Mouse (Mus musculus): ENCODE results near the gene Msantd3.

The Msantd3 gene

DNA sequence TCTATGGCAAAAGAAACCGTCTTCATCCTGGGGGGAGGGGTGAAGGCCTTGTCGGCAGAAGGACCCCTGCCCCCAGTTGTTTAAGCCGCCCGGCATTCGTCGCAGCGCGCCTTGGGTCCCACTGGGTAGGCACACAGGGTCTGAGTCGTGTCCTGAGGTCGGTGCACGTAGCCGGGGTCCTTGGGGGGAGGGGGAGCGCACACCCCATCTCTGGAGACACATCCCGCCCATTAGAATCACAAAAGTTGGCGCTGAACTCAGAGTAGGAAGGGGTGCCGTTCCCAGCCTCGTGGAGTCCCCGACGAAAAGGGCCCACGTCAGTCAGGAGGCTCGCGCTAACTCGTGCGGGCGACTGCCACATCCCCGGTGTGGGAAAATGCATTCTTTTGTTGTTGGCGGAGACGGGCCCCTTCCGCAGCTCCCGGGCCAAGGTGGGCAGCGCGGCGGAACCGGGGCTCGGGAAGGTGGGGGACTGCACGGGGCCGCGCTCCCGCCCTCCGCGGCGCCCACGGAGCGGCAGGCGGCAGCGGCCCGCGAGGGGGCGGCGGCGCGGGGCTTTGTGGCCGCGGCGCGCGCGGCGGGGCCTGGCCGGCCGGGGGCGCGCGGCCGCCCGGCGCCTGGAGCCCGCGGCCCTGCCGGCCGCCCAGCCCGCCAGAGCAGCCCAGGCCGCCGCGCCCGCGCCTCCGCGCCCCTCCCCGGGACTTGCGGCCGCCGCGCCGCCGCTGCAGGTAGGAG, at the start of gene Msantd3:
Msantd3 (plus strand) TSS at position 95 of the 735 bp plus-strand sequence.
- TF ChIP-seq GATA4 (IDR thresholded peaks at IDR 0.05; ENCODE audit: insufficient replicate concordance, low read length) = no peak

DNA sequence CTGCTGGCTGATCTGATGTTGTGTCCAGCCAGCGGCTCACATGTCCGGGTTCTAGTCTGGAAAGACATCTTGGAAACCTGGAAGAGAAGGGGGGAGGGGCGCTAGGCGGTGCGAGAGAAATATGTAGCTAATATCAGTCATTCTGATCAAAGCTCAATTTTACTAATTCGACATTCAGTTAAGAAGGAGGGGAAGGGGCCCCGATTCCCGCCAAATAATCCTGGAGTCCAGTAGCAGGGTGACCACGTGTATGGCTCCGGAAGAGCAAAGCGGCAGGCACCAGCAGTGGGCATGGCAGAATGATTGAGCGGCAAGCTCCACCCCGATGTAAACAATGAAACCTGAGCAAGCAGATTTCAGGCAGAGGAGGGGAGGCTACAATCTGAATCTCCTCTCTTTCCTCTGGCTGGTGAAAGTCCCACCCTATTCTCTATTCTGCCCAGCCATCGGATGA, 48.4 kb upstream of the Msantd3 start:
- no peak for TF ChIP-seq GATA4 (IDR thresholded peaks at IDR 0.05; ENCODE audit: insufficient replicate concordance, low read length)

DNA sequence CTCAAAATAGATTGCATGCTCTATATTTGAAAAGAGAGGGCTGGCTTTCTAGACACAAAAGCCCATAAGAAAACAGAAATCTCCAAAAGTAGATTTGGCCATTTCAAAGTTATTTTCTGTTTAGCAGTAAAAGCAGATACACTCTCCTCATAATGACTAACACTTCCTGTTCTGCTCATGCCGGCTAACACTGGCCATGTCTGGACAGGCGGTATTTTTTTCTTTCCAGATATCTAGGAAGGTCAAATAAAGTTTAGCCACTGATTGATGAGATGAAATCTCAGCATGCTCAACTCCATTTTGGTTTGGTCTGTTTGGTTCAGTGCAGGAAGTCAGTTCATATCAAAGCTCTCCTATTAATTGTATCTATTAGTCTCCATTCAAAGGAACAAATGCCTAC, 47.2 kb upstream of the Msantd3 start:
- no peak for TF ChIP-seq GATA4 (IDR thresholded peaks at IDR 0.05; ENCODE audit: insufficient replicate concordance, low read length)

DNA sequence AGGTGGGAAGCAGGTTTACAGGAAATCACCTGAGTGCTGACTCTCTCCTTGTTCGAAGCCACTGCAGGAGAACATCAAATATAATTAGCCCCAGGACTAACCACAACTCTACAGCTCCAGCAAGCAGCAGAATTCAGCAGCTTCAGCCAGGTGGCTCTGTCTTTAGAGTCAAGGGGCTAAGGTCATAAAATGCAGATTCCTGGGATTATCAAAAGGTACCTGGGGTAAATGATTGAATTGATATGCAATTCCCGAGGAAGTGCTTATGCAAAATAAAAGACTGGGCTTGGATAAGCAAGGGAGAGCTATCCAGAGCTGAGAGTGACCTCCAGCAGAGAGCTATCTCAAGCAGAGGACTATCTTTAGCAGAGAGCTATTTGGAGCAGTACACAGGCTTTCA, 28.9 kb upstream of the Msantd3 start:
- no peak for TF ChIP-seq GATA4 (IDR thresholded peaks at IDR 0.05; ENCODE audit: insufficient replicate concordance, low read length)

DNA sequence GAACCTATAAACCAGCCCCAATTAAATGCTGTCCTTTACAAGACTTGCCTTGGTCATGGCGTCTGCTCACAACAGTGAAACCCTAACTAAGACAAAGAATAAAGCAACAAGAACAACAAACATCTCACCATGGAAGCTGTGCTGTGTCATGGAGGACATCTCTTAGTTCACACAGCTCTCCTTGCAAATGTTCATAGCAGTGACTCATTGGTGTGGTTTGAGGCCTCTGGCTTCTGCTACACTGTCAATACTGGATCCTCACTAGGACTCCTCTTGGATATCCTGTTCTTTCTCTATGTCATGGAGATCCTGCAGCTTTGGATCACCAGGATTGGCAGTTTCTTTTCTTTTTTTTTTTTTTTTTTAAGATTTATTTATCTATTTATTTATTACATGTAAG, 10.2 kb upstream of the Msantd3 start:
- no peak for TF ChIP-seq GATA4 (IDR thresholded peaks at IDR 0.05; ENCODE audit: insufficient replicate concordance, low read length)

DNA sequence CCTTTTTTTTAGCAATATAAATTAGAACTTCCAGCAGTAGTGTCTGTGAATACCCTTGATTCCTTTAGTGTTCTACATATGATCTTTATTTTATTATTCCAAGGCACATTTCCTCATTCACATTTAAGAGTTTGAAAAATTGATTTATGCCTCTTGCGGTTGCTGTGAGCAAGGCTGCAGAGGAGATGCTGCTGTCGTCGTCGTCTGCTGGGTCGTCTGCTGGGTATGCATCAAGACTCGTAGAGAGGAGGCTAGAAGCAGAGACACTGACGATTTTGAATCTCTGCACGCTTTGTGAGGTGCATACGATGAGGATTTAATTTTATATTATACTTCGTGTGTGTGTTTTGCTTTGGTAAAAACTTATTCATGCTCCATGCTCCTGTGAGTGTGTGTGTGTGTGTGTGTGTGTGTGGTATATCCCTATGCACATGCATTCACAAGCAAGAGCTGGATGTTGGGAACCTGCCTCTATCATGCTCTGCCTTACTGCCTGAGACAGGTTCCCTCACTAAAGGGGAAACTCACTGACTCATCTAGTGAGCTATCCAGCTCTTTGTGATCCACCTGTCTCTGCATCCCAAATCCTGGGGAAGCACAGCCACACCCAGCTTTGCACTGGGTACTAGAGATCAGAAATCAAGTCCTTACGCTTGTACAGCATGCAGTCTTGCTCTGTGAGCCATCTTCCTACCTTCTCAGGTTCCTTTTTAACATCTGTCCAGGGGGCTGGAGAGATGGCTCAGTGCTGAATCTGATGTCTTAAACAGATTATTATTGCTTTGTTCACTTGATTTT, 7.7 kb upstream of the Msantd3 start:
- TF ChIP-seq GATA4 (IDR thresholded peaks at IDR 0.05; ENCODE audit: insufficient replicate concordance, low read length) = no peak

DNA sequence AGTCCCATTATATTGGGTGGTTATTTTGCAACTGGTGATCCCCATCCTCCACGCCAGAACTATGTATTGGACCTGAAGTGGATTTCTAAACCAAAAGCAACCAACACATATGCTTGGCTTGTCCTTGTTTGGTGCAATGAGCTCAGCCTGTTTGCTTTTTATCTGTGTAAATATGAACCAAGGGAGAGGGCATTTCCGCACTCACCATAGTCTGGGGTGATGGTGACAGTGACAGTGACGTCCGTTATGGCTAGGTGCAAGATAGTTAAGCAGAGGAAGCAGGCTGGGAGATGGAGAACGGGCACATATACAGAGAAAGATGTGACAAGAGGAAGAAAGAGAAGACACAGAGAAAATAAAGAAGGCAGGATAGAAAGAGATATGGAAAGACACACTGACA, 3.5 kb upstream of the Msantd3 start:
- TF ChIP-seq GATA4 (IDR thresholded peaks at IDR 0.05; ENCODE audit: insufficient replicate concordance, low read length) = no peak

DNA sequence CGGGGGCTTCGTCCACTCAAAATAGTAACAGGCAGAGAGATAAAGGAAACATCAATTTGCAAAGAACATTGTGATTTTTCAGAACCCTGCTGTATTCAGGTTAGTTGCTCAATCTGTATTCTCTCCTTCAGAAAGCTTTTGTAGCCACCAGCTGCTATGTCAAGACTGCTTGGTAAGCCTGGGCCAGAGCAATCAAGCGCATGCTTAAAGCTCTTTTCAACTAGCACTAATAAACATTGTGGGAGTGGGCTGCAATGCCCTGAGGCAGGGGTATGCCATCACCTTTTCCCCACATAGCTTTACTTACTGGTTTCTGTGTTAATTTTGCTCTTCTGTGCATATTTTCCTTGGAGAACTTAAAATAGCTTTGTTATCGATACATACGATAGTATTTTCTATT, 2.7 kb upstream of the Msantd3 start:
- TF ChIP-seq GATA4 (IDR thresholded peaks at IDR 0.05; ENCODE audit: insufficient replicate concordance, low read length) = no peak

DNA sequence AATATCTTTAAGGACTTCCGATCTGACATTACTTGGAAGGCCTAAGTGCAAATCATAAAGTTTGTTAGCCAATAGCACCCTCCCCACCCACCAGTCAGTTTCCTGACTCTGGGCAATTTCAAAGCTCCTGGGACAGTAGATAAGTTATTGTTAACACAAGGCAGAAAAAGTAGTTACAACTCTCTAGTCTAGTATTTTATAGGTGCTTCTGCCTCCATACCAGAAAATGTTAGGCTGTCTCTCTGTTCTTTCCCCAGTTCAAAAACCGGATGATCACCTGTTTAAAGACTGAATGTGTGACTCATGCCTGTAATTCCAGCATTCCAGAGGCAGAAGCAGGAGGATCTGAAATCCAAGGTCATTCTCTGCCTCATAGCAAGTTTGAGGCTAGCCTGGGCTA, 1.2 kb upstream of the Msantd3 start:
- TF ChIP-seq GATA4 (IDR thresholded peaks at IDR 0.05; ENCODE audit: insufficient replicate concordance, low read length) = no peak

DNA sequence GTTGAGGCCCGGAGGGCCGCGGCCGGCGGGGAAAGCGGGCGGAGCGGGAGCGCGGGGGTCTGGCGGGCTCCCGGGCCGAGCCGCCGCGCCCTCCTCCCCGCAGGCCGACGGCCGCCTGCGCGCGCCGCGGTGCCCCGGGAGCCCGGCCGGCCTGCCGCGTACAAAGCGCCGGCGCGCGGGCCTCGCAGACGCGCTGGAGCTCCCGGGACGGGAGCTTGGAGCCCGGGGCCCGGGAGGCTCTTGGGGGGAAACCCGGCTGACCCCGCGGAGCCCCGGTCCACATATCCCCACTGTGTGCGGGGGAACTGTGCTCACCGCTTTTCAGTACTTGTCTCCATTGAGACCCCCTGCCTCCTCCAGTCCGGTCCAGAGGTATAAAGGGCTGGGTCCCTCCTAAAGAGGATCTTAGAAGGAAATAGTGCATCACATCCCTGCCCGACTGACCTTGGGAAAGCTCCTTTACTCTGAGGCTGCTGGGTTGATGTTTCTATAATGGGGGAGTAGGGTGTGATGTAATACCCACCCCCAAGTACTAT, 909 bp downstream of the Msantd3 start:
- no peak for TF ChIP-seq GATA4 (IDR thresholded peaks at IDR 0.05; ENCODE audit: insufficient replicate concordance, low read length)

DNA sequence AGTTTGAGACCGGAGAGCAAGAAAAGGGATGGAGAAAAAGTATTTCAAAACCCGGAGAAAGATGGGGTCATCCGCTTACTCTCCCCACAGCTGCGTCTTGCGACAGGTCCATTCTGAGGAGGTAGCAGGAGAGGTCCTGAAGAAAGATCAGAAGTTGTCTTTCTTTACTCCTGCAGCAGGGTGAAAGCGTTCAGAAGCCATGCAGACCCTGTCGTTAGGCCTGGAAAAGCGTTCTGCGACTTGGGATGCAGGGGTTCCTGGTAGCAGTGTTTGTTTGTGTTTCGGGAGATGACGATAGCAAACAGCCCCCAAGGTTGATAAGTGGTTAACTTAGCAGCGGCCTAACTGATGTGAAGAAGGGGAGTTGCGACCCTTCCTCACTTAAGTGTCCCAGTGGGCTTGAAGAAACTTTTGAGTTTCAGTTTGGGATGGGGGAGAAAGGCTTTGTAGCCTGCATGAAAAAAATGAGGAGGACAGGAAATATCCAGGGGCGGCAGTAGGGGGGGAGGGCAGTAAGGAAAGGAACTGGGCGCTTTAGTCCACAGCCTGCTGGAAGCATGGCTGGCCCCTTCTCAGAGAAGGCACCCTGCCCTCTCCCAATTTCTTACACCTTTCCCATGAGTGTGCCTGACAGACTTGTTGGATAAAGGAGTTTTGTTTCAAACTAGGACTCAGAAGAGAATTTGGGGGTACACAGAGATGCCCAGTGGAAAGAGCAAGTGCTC, 2.0 kb downstream of the Msantd3 start:
- TF ChIP-seq GATA4 (IDR thresholded peaks at IDR 0.05; ENCODE audit: insufficient replicate concordance, low read length) = no peak

DNA sequence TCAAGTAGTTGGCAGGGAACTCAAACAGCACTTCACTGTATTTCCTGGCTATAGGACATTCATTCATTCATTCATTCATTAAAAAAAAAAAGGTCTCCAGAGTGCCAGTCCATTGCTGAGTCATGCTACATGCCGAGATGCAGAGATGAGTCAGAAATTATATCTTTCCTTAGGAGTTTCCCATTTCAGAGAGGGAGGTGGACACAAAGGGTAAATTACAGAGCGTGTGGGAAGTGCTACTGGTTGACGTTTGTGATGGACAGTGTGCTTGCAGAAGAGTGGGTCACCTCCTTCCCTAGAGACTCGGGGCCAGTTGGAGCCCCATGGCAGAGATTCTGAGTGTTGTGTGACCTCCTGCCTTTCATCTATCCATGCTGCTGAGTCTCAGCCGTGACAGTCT, 2.6 kb downstream of the Msantd3 start:
- no peak for TF ChIP-seq GATA4 (IDR thresholded peaks at IDR 0.05; ENCODE audit: insufficient replicate concordance, low read length)

DNA sequence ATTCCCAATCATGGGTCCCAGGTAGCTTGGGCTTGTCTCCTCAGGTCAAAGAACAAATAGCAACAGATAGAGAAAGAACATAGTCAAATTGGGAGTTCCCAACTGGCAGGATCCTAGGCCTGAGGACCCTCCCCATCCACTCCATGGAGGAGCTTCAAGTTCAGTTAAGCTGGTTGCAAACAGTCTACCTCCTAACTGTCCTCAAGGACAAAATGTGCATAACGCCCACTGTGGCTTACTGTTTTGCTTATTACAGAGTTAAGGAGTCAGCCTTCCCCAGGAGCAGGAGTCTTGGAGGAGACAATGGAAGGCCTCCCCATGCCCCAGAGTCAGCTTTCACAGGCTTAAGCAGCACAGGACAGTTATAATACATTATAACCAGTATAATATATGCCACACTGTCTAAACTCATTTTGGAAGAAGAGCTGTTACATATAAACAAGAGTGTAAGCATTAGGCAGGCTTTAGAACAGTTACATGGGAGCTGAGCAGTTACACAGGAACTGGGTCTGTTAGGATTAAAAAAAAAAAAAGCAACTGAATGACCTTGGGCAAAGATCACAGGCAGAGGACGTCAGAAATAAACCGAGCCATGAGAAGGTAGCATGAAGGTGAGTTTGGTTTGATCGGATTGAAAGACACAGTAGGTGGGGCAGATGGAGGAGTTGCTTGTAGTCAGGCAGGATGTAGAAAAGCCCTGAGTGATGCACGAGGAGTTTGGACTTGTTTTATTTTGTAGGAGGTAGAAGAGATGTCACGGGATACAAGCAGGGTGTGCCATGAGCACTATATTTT, 3.5 kb downstream of the Msantd3 start:
- TF ChIP-seq GATA4 (IDR thresholded peaks at IDR 0.05; ENCODE audit: insufficient replicate concordance, low read length) = no peak

DNA sequence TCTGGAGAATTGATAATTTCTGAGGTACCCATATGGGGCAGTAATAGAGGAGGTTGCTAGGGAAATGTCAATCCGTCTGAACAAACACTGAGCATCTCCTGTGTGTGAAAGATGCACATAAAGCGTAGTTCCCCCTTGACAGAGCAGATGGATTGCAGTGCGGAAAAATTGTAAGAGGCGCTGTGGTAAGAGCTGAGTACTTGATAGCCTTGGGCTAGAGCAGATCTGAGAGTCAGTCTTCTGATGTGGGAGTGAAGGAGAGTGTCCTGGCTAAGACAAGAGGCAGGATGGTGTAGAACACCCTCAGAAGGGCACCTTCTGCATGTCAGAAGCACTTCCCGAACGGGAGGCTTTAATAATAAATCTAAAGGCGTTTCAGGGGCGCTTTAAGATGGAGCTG, 4.4 kb downstream of the Msantd3 start:
- TF ChIP-seq GATA4 (IDR thresholded peaks at IDR 0.05; ENCODE audit: insufficient replicate concordance, low read length) = no peak

DNA sequence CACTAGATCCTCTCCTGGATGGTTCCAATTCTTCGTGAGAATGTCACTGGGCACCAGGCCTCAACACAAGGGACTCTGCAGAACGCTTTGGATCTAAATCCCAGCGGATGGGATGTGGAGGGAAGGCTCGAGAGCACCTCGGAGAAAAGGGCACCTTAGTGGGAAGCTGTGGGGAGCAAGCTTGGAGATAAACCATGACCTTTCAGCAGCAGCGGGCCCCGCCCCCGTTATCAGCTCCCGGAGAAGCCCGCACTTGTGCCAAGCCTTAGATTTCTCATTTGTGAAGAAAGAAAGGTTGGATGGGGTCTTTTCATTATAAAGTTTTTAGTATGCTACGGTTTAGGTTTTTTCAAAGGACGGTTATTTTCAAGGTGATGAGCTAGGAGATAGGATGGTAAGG, 6.2 kb downstream of the Msantd3 start:
- no peak for TF ChIP-seq GATA4 (IDR thresholded peaks at IDR 0.05; ENCODE audit: insufficient replicate concordance, low read length)
